Mouse (Mus musculus): ENCODE data around the gene Galnt12. TPM values are rescaled to one million over a fixed set of nuclear protein-coding genes. Genes with fewer than 3 reads are reported as not detected.

The Galnt12 gene
- total and polyA plus RNA-seq, 3 experiments: not detected

GRCm38 (mm10) chr4:47122051-47122706 is 30.5 kb downstream of the Galnt12 start:
- no peak for DNase-seq (ENCODE audit: low spot score)
- Histone ChIP-seq H3K36me3 (replicated peaks) (no peaks in the 10 kb centered on the region), H3K27me3 (ENCODE audit: insufficient read depth, low read length) (no peaks in the 10 kb centered on the region), H3K4me3 (ENCODE audit: low read depth, low read length) (no peak overlapping the region), H3K9me3 (replicated peaks) (peaks cover 70% of the 10 kb centered on the region), H3K4me1 (ENCODE audit: insufficient read depth, low read depth, low read length) (no peaks in the 10 kb centered on the region)
- TF ChIP-seq POLR2AphosphoS5 (IDR thresholded peaks at IDR 0.05; ENCODE audit: insufficient replicate concordance, low read depth, low read length): no peak
- TF ChIP-seq GATA1 (IDR thresholded peaks at IDR 0.05; ENCODE audit: borderline replicate concordance, low read length): no peak
- TF ChIP-seq GATA2 (IDR thresholded peaks at IDR 0.05; ENCODE audit: borderline replicate concordance, low read depth, low read length): no peak
- no peak for TF ChIP-seq CTCF (IDR thresholded peaks at IDR 0.05; ENCODE audit: low read depth, low read length)
- TF ChIP-seq TAL1 (conservative IDR thresholded peaks at IDR 0.05; ENCODE audit: low read depth, low read length): no peak
- no peak for ATAC-seq (ENCODE audit: extremely low read depth, insufficient number of reproducible peaks, low FRiP score, poor library complexity, severe bottlenecking)

DNA sequence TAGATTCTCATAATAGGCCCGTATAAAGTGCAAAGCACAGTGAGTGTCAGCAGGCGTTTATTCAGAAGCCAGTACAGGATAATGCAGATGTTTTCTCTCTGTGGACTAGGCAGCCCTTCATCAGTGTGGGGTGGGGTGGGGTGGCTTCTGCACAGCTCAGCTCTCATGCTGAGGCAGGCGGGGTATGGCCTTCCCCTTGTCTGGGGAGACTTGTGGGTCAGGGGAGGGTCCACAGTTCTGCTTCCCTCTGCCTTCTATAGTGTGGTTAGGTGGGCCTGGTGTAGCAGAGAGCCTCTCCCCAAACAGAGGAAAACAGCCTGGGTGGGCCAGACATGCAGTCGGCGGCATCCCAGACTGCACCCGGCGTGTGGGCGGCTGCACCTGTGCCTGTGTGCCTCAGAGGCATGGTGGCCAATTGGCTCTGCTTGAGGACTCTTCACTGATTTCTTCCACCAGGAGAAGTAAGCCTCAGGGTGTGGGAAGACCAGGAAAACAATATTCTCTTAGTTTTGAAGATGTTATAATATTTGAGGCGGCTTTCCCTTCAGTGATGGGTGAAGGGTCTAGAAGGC is 32.5 kb downstream of the Galnt12 start:
- DNase-seq (ENCODE audit: low spot score) (no peak), ATAC-seq (ENCODE audit: extremely low read depth, insufficient number of reproducible peaks, low FRiP score, poor library complexity, severe bottlenecking) (no peak)
- Histone ChIP-seq H3K4me1 (ENCODE audit: insufficient read depth, low read depth, low read length) (no peaks in the 10 kb centered on the region), H3K4me3 (ENCODE audit: low read depth, low read length) (no peak overlapping the region; the same call in 1 of the 2 replicates), H3K27me3 (ENCODE audit: insufficient read depth, low read length) (no peaks in the 10 kb centered on the region), H3K9me3 (replicated peaks) (peaks cover 68% of the 10 kb centered on the region), H3K36me3 (replicated peaks) (no peaks in the 10 kb centered on the region)
- TF ChIP-seq GATA1 (IDR thresholded peaks at IDR 0.05; ENCODE audit: borderline replicate concordance, low read length) (no peak), TAL1 (conservative IDR thresholded peaks at IDR 0.05; ENCODE audit: low read depth, low read length) (no peak), CTCF (IDR thresholded peaks at IDR 0.05; ENCODE audit: low read depth, low read length) (no peak), GATA2 (IDR thresholded peaks at IDR 0.05; ENCODE audit: borderline replicate concordance, low read depth, low read length) (no peak), POLR2AphosphoS5 (IDR thresholded peaks at IDR 0.05; ENCODE audit: insufficient replicate concordance, low read depth, low read length) (no peak)

DNA sequence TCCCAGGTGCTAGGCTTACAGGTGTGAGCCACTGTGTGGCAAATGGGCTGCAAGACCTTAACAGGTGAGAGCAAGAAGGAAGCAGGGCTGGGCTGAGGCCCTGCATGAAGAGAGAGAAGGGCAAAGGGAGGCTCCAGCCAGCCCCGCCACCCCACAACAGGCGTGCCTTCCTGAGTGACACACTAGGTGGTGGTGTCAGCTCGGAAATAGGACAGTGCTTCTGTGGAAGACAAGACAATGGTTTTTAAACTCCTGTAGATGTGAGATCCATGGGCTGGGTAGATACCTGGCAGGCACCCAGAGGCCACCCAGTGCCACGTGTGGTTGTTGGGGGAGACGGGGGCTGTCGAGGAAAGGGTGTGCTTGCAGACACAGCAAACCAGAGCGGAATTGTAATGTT is 36.8 kb downstream of the Galnt12 start:
- DNase-seq (ENCODE audit: low spot score) (no peak), ATAC-seq (ENCODE audit: extremely low read depth, insufficient number of reproducible peaks, low FRiP score, poor library complexity, severe bottlenecking) (no peak)
- no peaks in the 10 kb centered on the region for H3K27me3 ChIP-seq (ENCODE audit: insufficient read depth, low read length)
- no peaks in the 10 kb centered on the region for H3K36me3 ChIP-seq (replicated peaks)
- H3K4me1 ChIP-seq (ENCODE audit: insufficient read depth, low read depth, low read length): no peaks in the 10 kb centered on the region
- H3K9me3 ChIP-seq (replicated peaks): peaks cover 73% of the 10 kb centered on the region
- no peak overlapping the region for H3K4me3 ChIP-seq (ENCODE audit: low read depth, low read length)
- no peak for TF ChIP-seq TAL1 (conservative IDR thresholded peaks at IDR 0.05; ENCODE audit: low read depth, low read length)
- no peak for TF ChIP-seq CTCF (IDR thresholded peaks at IDR 0.05; ENCODE audit: low read depth, low read length)
- TF ChIP-seq GATA2 (IDR thresholded peaks at IDR 0.05; ENCODE audit: borderline replicate concordance, low read depth, low read length): no peak
- no peak for TF ChIP-seq GATA1 (IDR thresholded peaks at IDR 0.05; ENCODE audit: borderline replicate concordance, low read length)
- no peak for TF ChIP-seq POLR2AphosphoS5 (IDR thresholded peaks at IDR 0.05; ENCODE audit: insufficient replicate concordance, low read depth, low read length)

- DNase-seq (ENCODE audit: low spot score): no peak
These were observed 37.9 kb downstream of the Galnt12 start for GRCm38 (mm10) chr4:47129572-47129971.

GRCm38 (mm10) chr4:47130111-47131050 is 38.7 kb downstream of the Galnt12 start:
- DNase-seq (ENCODE audit: low spot score) (no peak), ATAC-seq (ENCODE audit: extremely low read depth, insufficient number of reproducible peaks, low FRiP score, poor library complexity, severe bottlenecking) (no peak)
- no peaks in the 10 kb centered on the region for H3K4me1 ChIP-seq (ENCODE audit: insufficient read depth, low read depth, low read length)
- H3K27me3 ChIP-seq (ENCODE audit: insufficient read depth, low read length): no peaks in the 10 kb centered on the region
- TF ChIP-seq POLR2AphosphoS5 (IDR thresholded peaks at IDR 0.05; ENCODE audit: insufficient replicate concordance, low read depth, low read length): no peak
- TF ChIP-seq CTCF (IDR thresholded peaks at IDR 0.05; ENCODE audit: low read depth, low read length): no peak
- TF ChIP-seq GATA1 (IDR thresholded peaks at IDR 0.05; ENCODE audit: borderline replicate concordance, low read length): no peak
- no peak for TF ChIP-seq GATA2 (IDR thresholded peaks at IDR 0.05; ENCODE audit: borderline replicate concordance, low read depth, low read length)
- no peak for TF ChIP-seq TAL1 (conservative IDR thresholded peaks at IDR 0.05; ENCODE audit: low read depth, low read length)
- H3K9me3 ChIP-seq (replicated peaks): peaks cover 65% of the 10 kb centered on the region
- H3K4me3 ChIP-seq (ENCODE audit: low read depth, low read length): no peak overlapping the region
- H3K36me3 ChIP-seq (replicated peaks): no peaks in the 10 kb centered on the region

More at GRCm38 (mm10) chr4:47129572-47129971, 37.9 kb downstream of the Galnt12 start:
- Histone ChIP-seq H3K4me3 (ENCODE audit: low read depth, low read length) (no peak overlapping the region), H3K36me3 (replicated peaks) (no peaks in the 10 kb centered on the region), H3K4me1 (ENCODE audit: insufficient read depth, low read depth, low read length) (no peaks in the 10 kb centered on the region), H3K27me3 (ENCODE audit: insufficient read depth, low read length) (no peaks in the 10 kb centered on the region), H3K9me3 (replicated peaks) (peaks cover 67% of the 10 kb centered on the region)
- TF ChIP-seq POLR2AphosphoS5 (IDR thresholded peaks at IDR 0.05; ENCODE audit: insufficient replicate concordance, low read depth, low read length): no peak
- TF ChIP-seq TAL1 (conservative IDR thresholded peaks at IDR 0.05; ENCODE audit: low read depth, low read length): no peak
- TF ChIP-seq GATA1 (IDR thresholded peaks at IDR 0.05; ENCODE audit: borderline replicate concordance, low read length): no peak
- TF ChIP-seq GATA2 (IDR thresholded peaks at IDR 0.05; ENCODE audit: borderline replicate concordance, low read depth, low read length): no peak
- TF ChIP-seq CTCF (IDR thresholded peaks at IDR 0.05; ENCODE audit: low read depth, low read length): no peak
- no peak for ATAC-seq (ENCODE audit: extremely low read depth, insufficient number of reproducible peaks, low FRiP score, poor library complexity, severe bottlenecking)
